Mouse (Mus musculus) heart, adult 2 months (tissue): ENCODE measurements around the gene Asic2.

ENCODE experiments used
- CTCF ChIP-seq: fragments of 200-600 bp; IDR thresholded peaks from 2 replicates; pipeline ENCODE4 v1.8.1; 2022; ENCODE audit warnings: antibody characterized with exemption, mild to moderate bottlenecking, moderate library complexity
- EP300 ChIP-seq: fragments of 200-500 bp; IDR thresholded peaks from 2 replicates; pipeline ENCODE4 v1.6.1; 2011; ENCODE audit warnings: low read depth, low read length, control low read depth; ENCODE audit not compliant: insufficient read depth

- no peak for TF ChIP-seq CTCF
- TF ChIP-seq EP300, result no peak
Observed at GRCm38 (mm10) chr11:80955915-80956314, 1012.3 kb downstream of the Asic2 start.
